Mouse (Mus musculus): Measurements from ENCODE around the gene Slc28a3. TPM values are rescaled to one million over a fixed set of nuclear protein-coding genes. Genes with fewer than 3 reads are reported as not detected.

Slc28a3 gene
- polyA plus RNA-seq, 1 experiment, result not detected

DNA sequence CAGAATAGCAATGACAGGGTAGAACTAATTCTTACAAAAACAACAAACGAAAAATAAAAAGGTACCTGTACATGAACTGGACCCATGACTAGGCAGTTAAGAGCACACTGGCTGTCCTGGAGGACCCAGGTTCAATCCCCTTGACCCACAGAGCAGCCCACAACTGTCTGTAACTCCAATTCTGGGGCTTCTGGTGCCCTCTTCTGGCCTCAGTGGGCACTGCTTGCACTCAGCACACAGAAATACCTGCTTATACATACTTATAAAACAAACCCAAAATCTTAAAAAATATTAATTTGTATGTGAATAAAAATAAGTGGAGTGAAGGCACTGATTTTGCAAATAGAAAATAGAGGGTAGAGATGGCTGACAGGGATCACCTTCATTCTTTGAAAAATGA lies 54.7 kb downstream of the Slc28a3 start:
- TF ChIP-seq POLR2A (IDR thresholded peaks at IDR 0.05; ENCODE audit: borderline replicate concordance, control insufficient read depth, low read depth, low read length), result no peak
- peak; percentile 45; the same call in 1 of the 2 replicates for TF ChIP-seq CTCF (IDR thresholded peaks at IDR 0.05; ENCODE audit: control insufficient read depth, insufficient read depth, low read length)
- no peak overlapping the region for H3K27ac ChIP-seq (ENCODE audit: control insufficient read depth, insufficient read depth, low read depth, low read length, poor library complexity)
- no peaks in the 10 kb centered on the region; the same call in 1 of the 2 replicates for H3K4me1 ChIP-seq (ENCODE audit: control insufficient read depth, insufficient read depth, low read length)
- 71% methylated on average over 1 of the region's 1 CpGs for WGBS
- H3K4me3 ChIP-seq (replicated peaks; ENCODE audit: control insufficient read depth, low read depth, low read length), result no peak overlapping the region

DNA sequence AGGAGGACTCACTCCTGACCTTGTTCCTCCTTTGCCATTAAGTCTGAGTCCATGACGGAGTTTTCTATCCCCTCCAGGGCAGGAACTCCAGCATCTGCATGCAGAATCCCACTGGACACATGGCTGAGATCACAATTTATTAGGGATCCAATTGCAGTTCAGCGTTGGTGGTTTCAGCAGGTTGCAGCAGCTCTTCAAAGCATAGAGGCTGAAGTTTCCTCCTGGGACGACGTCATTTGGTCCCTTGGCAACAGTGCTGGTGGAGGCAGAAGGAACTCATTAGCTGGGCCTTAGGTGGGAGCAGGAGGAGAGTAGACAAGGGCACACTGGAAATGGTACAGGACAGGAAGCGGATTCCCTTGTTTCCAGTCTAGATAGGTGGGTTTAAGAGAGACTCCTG lies 55.1 kb downstream of the Slc28a3 start:
- WGBS, result 69% methylated on average over 5 of the region's 5 CpGs

DNA sequence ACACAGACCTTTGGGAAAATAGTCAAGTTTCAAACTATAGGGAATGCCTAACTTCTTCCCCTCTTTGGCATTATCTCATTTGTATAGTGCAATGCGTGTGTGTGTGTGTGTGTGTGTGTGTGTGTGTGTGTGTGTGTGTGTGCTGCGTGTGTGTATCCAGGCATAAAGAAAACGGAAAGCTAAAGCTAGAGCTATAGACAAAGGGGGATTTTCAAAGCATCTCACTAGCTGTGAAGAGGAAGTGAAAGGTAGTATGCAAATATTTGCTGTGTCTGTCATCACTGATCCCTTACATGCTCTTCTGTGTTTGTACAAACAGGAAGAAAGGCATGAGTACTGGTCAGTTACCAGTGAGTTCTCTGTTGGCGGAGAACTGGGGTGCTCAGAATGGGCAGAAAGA lies 58.8 kb downstream of the Slc28a3 start:
- Histone ChIP-seq H3K4me1 (ENCODE audit: control insufficient read depth, insufficient read depth, low read length) (no peaks in the 10 kb centered on the region; the same call in 1 of the 2 replicates), H3K4me3 (replicated peaks; ENCODE audit: control insufficient read depth, low read depth, low read length) (no peak overlapping the region), H3K27ac (ENCODE audit: control insufficient read depth, insufficient read depth, low read depth, low read length, poor library complexity) (no peak overlapping the region)
- 39% methylated on average over 4 of the region's 4 CpGs for WGBS
- no peak for TF ChIP-seq CTCF (IDR thresholded peaks at IDR 0.05; ENCODE audit: control insufficient read depth, insufficient read depth, low read length)
- TF ChIP-seq POLR2A (IDR thresholded peaks at IDR 0.05; ENCODE audit: borderline replicate concordance, control insufficient read depth, low read depth, low read length), result no peak

More for the DNA sequence above, 55.1 kb downstream of the Slc28a3 start:
- no peak overlapping the region for H3K4me3 ChIP-seq (replicated peaks; ENCODE audit: control insufficient read depth, low read depth, low read length)
- H3K4me1 ChIP-seq (ENCODE audit: control insufficient read depth, insufficient read depth, low read length), result no peaks in the 10 kb centered on the region; the same call in 1 of the 2 replicates
- no peak for TF ChIP-seq CTCF (IDR thresholded peaks at IDR 0.05; ENCODE audit: control insufficient read depth, insufficient read depth, low read length)
- H3K27ac ChIP-seq (ENCODE audit: control insufficient read depth, insufficient read depth, low read depth, low read length, poor library complexity), result no peak overlapping the region

DNA sequence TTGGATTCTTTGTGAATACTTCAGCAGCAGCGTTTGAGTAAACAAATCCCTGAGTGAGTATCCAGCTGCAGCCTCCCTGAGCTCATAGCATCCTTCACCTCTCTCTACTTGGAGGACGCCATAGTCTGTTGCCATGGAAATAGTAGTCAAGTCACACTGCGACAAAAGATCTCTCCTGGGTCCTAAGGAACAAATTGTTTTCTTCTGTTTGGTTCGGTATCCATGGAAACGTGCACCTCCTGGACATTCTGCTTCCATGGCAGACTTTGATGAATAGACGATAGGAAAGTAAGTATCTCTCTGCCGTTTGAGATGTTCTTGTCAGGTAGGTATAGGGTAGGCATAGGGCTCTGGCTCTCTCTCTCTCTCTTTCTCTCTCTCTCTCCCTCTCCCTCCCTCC lies 63.1 kb downstream of the Slc28a3 start:
- Histone ChIP-seq H3K4me1 (ENCODE audit: control insufficient read depth, insufficient read depth, low read length) (no peaks in the 10 kb centered on the region; the same call in 1 of the 2 replicates), H3K27ac (ENCODE audit: control insufficient read depth, insufficient read depth, low read depth, low read length, poor library complexity) (no peak overlapping the region), H3K4me3 (replicated peaks; ENCODE audit: control insufficient read depth, low read depth, low read length) (no peak overlapping the region)
- WGBS, result 56% methylated on average over 7 of the region's 7 CpGs
- no peak for TF ChIP-seq POLR2A (IDR thresholded peaks at IDR 0.05; ENCODE audit: borderline replicate concordance, control insufficient read depth, low read depth, low read length)
- TF ChIP-seq CTCF (IDR thresholded peaks at IDR 0.05; ENCODE audit: control insufficient read depth, insufficient read depth, low read length), result no peak

DNA sequence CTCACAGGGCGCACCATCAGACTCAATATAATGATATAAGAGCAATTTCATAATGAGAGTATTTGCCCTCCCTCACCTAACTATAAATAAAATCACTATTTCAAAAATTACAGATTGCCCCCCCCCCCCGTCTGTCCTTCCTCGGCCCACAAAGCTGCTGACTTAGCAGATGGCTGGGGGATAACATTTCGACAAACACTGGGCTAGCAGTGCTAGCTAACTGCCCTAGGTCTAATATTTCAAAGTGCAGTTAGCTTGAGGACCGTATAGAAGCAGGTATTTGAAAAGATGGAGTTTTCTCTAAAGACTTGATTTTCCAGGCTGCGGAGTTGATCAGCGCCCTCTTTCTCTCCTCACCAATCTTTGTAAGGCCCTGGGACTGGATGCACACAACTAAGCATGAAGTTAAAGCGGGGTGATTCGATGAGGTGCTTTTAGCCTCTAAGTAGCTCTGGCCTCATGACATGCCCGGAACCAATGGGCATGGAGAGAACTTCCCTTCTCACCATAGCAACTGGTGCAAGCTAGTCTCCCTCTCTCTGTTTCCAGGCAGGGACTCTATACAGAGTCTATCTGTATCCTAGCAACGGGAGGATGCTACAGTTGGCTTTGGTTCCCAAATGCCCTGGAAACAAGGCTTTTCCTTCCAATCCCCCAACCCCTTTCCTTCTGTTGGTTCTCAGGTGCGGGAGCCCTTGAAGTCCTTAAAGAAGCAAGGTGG lies 66.8 kb downstream of the Slc28a3 start:
- H3K4me1 ChIP-seq (ENCODE audit: control insufficient read depth, insufficient read depth, low read length), result peaks cover 1% of the 10 kb centered on the region
- WGBS, result 53% methylated on average over 12 of the region's 12 CpGs

DNA sequence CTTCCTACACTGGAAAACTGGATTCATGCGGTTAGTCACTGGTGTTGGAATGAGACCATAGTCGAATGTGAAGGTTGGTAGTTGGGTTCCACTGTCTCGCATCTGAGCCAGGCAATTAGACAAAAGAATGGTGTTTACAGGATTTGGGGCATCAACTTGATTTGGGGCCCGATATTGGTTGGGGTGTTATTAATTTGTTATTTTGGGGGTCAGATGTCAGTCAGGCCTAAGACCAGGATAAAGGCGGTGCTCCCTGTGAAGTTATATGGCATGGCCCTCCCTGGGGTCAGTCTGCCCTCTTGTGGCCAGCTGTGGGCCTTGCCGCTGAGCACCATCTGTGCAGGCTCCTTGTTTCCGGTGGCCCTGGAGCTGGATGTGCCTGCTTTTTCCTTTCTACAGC lies 67.6 kb downstream of the Slc28a3 start:
- peaks cover 1% of the 10 kb centered on the region for H3K4me1 ChIP-seq (ENCODE audit: control insufficient read depth, insufficient read depth, low read length)
- WGBS, result 36% methylated on average over 7 of the region's 7 CpGs
- no peak overlapping the region for H3K27ac ChIP-seq (ENCODE audit: control insufficient read depth, insufficient read depth, low read depth, low read length, poor library complexity)
- TF ChIP-seq CTCF (IDR thresholded peaks at IDR 0.05; ENCODE audit: control insufficient read depth, insufficient read depth, low read length) (peak; percentile 92), POLR2A (IDR thresholded peaks at IDR 0.05; ENCODE audit: borderline replicate concordance, control insufficient read depth, low read depth, low read length) (no peak)
- no peak overlapping the region for H3K4me3 ChIP-seq (replicated peaks; ENCODE audit: control insufficient read depth, low read depth, low read length)

More for the DNA sequence above, 66.8 kb downstream of the Slc28a3 start:
- Histone ChIP-seq H3K4me3 (replicated peaks; ENCODE audit: control insufficient read depth, low read depth, low read length) (no peak overlapping the region), H3K27ac (ENCODE audit: control insufficient read depth, insufficient read depth, low read depth, low read length, poor library complexity) (no peak overlapping the region)
- TF ChIP-seq POLR2A (IDR thresholded peaks at IDR 0.05; ENCODE audit: borderline replicate concordance, control insufficient read depth, low read depth, low read length) (no peak), CTCF (IDR thresholded peaks at IDR 0.05; ENCODE audit: control insufficient read depth, insufficient read depth, low read length) (no peak)

DNA sequence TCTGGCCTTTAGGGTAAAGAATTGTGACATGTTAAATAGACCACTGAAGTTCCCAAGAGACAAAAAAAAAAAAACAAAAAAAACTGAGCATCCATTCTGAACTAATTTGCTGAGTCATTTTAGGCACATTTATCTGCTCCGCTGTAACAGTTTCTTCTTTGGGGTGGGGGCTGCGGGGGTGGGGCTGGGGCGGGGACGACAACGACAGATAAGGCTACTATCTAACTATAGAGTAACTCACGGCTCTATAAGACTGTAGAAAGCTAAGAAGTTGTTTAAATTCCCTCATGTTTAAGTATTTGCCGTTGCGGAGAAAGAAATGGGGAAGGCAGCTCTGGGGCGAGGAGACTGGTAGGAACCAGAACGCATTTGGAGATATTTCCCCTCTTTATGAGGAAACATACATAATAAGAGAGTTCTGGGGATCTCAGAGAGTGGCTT lies 68.1 kb downstream of the Slc28a3 start:
- TF ChIP-seq CTCF (IDR thresholded peaks at IDR 0.05; ENCODE audit: control insufficient read depth, insufficient read depth, low read length) (no peak), POLR2A (IDR thresholded peaks at IDR 0.05; ENCODE audit: borderline replicate concordance, control insufficient read depth, low read depth, low read length) (no peak)
- 58% methylated on average over 10 of the region's 10 CpGs for WGBS
- Histone ChIP-seq H3K4me3 (replicated peaks; ENCODE audit: control insufficient read depth, low read depth, low read length) (no peak overlapping the region), H3K27ac (ENCODE audit: control insufficient read depth, insufficient read depth, low read depth, low read length, poor library complexity) (no peak overlapping the region), H3K4me1 (ENCODE audit: control insufficient read depth, insufficient read depth, low read length) (peaks cover 1% of the 10 kb centered on the region)

DNA sequence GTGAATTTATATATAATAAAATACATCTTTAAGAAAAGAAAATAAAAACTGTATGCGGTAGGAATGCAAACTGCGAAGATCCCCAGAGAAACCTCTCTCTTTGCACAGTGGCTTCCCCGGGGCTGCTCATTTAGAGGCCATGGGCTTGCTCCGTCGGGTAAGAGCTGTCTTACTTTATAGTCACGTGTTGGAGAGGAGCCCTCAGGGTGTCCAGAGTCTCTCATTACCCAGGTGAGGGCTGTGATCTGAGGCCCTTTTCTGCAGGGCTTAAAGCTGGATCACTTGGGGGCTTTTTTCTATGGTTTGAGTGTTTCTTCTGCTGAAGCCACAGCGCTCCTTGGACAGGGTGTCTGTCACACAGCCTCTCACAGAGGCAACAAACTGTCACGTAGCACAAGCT lies 68.5 kb downstream of the Slc28a3 start:
- H3K27ac ChIP-seq (ENCODE audit: control insufficient read depth, insufficient read depth, low read depth, low read length, poor library complexity), result no peak overlapping the region; the same call in 1 of the 2 replicates
- 71% methylated on average over 8 of the region's 8 CpGs for WGBS

More for the DNA sequence above, 68.5 kb downstream of the Slc28a3 start:
- TF ChIP-seq CTCF (IDR thresholded peaks at IDR 0.05; ENCODE audit: control insufficient read depth, insufficient read depth, low read length) (no peak), POLR2A (IDR thresholded peaks at IDR 0.05; ENCODE audit: borderline replicate concordance, control insufficient read depth, low read depth, low read length) (no peak)
- Histone ChIP-seq H3K4me1 (ENCODE audit: control insufficient read depth, insufficient read depth, low read length) (peaks cover 1% of the 10 kb centered on the region), H3K4me3 (replicated peaks; ENCODE audit: control insufficient read depth, low read depth, low read length) (no peak overlapping the region)

Measured in bone marrow, adult 2 months (tissue).